Mouse (Mus musculus) neural tube, embryonic 15.5 days (tissue): ENCODE results near the gene Sall4. TPM values are rescaled to one million over a fixed set of nuclear protein-coding genes. Genes with fewer than 3 reads are reported as not detected.

ENCODE experiments used
- ATAC-seq: fragments of 200-750 bp; cut with Nextera tagmentation; 2 replicates; pipeline ENCODE4 v1.8.0; 2017; ENCODE audit warnings: mild to moderate bottlenecking, moderate TSS enrichment, moderate library complexity; ENCODE audit not compliant: low FRiP score
- H3K27ac ChIP-seq: fragments of 300-500 bp; sonication (generic); replicated peaks from 2 replicates; pipeline ENCODE4 v1.5.1; 2015; ENCODE audit warnings: mild to moderate bottlenecking, inconsistent platforms
- H3K27me3 ChIP-seq: fragments of 300-500 bp; sonication (generic); replicated peaks from 2 replicates; pipeline ENCODE4 v1.6.1; 2015; ENCODE audit warnings: inconsistent platforms
- H3K36me3 ChIP-seq: fragments of 300-500 bp; sonication (generic); 2 replicates; pipeline ENCODE4 v1.6.1; 2015; ENCODE audit warnings: inconsistent platforms
- H3K4me1 ChIP-seq: fragments of 300-500 bp; sonication (generic); 2 replicates; pipeline ENCODE4 v1.6.1; 2015; ENCODE audit warnings: inconsistent platforms
- H3K4me2 ChIP-seq: fragments of 300-500 bp; sonication (generic); 2 replicates; pipeline ENCODE4 v1.6.1; 2015; ENCODE audit warnings: inconsistent platforms, mild to moderate bottlenecking, moderate library complexity
- H3K4me3 ChIP-seq: fragments of 300-500 bp; sonication (generic); replicated peaks from 2 replicates; pipeline ENCODE4 v1.5.1; 2015; ENCODE audit warnings: mild to moderate bottlenecking, inconsistent platforms
- H3K9ac ChIP-seq: fragments of 300-500 bp; sonication (generic); replicated peaks from 2 replicates; pipeline ENCODE4 v1.6.1; 2015; ENCODE audit warnings: mild to moderate bottlenecking, inconsistent platforms
- H3K9me3 ChIP-seq: fragments of 300-500 bp; sonication (generic); replicated peaks from 2 replicates; pipeline ENCODE4 v1.6.1; 2016; ENCODE audit warnings: inconsistent platforms
- WGBS: fragments of 180-500 bp; shearing (Covaris S2); methylation state at CpG from one replicate; pipeline ENCODE4 v1.1.7; 2015; ENCODE audit warnings: mixed read lengths; 5-methylcytosine and 5-hydroxymethylcytosine counted together
- polyA plus RNA-seq: library from polyadenylated mRNA; unstranded; fragments of >200 nt; fragmentation: Nextera tagmentation; extraction: Ambion mirVana; gene quantifications from 2 replicates; pipeline ENCODE4 v1.2.1, GENCODE M21; 2015

Sall4 gene
- polyA plus RNA-seq, 1 experiment from 2014 or later = 0.49 TPM

- ATAC-seq = no peak
- H3K9ac ChIP-seq = no peak overlapping the region
- H3K27me3 ChIP-seq = no peaks in the 10 kb centered on the region
- H3K27ac ChIP-seq = no peak overlapping the region
- H3K36me3 ChIP-seq = no peaks in the 10 kb centered on the region
- no peaks in the 10 kb centered on the region for H3K9me3 ChIP-seq
- H3K4me1 ChIP-seq = peaks cover 27% of the 10 kb centered on the region
- H3K4me2 ChIP-seq = no peak overlapping the region
- WGBS = 80% methylated on average over 14 of the region's 14 CpGs
- H3K4me3 ChIP-seq = no peak overlapping the region
Measured at GRCm38 (mm10) chr2:168721313-168721712, 46.4 kb downstream of the Sall4 start.

DNA sequence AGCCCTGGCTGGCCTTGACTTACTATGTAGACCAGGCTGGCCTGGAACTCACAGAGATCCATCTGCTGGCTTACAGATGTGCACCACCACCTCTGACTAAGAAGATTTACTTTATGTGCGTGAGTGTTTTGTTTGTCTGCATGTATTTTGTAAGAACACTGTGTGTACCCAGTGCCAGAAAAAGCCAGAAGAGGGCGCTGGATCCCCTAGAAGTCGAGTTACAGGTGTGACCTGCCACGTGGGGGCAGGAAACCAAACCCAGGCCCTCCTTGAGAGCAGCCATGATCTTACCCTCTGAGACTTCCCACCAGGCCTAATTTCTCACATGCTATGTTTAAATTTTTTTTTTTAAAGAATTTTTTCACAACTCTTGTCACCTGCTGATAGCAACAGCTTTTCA, 48.0 kb downstream of the Sall4 start:
- Histone ChIP-seq H3K9ac (no peak overlapping the region), H3K4me1 (peaks cover 20% of the 10 kb centered on the region), H3K4me2 (no peak overlapping the region), H3K36me3 (no peaks in the 10 kb centered on the region), H3K9me3 (no peaks in the 10 kb centered on the region), H3K27me3 (no peaks in the 10 kb centered on the region), H3K4me3 (no peak overlapping the region), H3K27ac (no peak overlapping the region)
- no peak for ATAC-seq
- 80% methylated on average over 4 of the region's 4 CpGs for WGBS

GRCm38 (mm10) chr2:168718735-168719134, 49.0 kb downstream of the Sall4 start:
- no peak for ATAC-seq
- H3K4me2 ChIP-seq = no peak overlapping the region
- whole genome bisulfite sequencing = 82% methylated on average over 10 of the region's 10 CpGs
- no peak overlapping the region for H3K27ac ChIP-seq
- H3K9me3 ChIP-seq = no peaks in the 10 kb centered on the region
- H3K4me1 ChIP-seq = peaks cover 20% of the 10 kb centered on the region
- no peaks in the 10 kb centered on the region for H3K27me3 ChIP-seq
- no peaks in the 10 kb centered on the region for H3K36me3 ChIP-seq
- 0 out of 2 replicates have a peak overlapping the region, but pooled peaks have one; percentile 14 for H3K9ac ChIP-seq
- no peak overlapping the region for H3K4me3 ChIP-seq

DNA sequence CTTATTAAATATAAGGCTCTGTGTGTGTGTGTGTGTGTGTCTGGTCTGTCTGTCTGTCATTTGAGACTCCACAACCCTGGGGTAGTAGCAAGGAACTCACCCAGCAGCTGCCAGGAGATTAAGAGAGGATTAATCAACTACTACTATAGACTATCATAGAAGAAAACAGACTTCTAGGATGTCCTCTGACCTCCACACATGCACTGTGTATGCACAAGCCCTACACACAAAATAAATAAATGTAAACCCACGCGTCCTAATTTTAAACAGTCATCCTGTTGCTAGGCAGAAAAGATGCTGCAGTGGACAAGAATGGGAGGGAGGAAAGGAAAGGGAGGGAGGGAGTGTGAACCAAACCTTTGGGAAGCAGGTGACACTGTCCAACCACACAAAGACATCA, 49.5 kb downstream of the Sall4 start:
- H3K36me3 ChIP-seq = no peaks in the 10 kb centered on the region
- no peak overlapping the region for H3K4me2 ChIP-seq
- 94% methylated on average over 2 of the region's 2 CpGs for WGBS
- ATAC-seq = no peak
- H3K9ac ChIP-seq = 0 out of 2 replicates have a peak overlapping the region, but pooled peaks have one; percentile 14
- H3K4me1 ChIP-seq = peaks cover 20% of the 10 kb centered on the region
- H3K27me3 ChIP-seq = no peaks in the 10 kb centered on the region
- H3K4me3 ChIP-seq = no peak overlapping the region
- no peaks in the 10 kb centered on the region for H3K9me3 ChIP-seq
- no peak overlapping the region for H3K27ac ChIP-seq

GRCm38 (mm10) chr2:168712199-168713176, 55.3 kb downstream of the Sall4 start:
- no peak overlapping the region for H3K27ac ChIP-seq
- H3K4me3 ChIP-seq = no peak overlapping the region
- whole genome bisulfite sequencing = 77% methylated on average over 20 of the region's 20 CpGs
- H3K4me1 ChIP-seq = 0 out of 2 replicates have a peak, but pooled peaks cover 12% of the 10 kb centered on the region
- no peak overlapping the region for H3K4me2 ChIP-seq
- no peak overlapping the region for H3K9ac ChIP-seq
- no peaks in the 10 kb centered on the region for H3K9me3 ChIP-seq
- peaks cover 22% of the 10 kb centered on the region for H3K36me3 ChIP-seq
- H3K27me3 ChIP-seq = no peaks in the 10 kb centered on the region
- no peak for ATAC-seq

GRCm38 (mm10) chr2:168710979-168711378, 56.8 kb downstream of the Sall4 start:
- Histone ChIP-seq H3K4me1 (0 out of 2 replicates have a peak, but pooled peaks cover 8% of the 10 kb centered on the region), H3K27me3 (no peaks in the 10 kb centered on the region), H3K9me3 (no peaks in the 10 kb centered on the region), H3K4me2 (no peak overlapping the region), H3K27ac (no peak overlapping the region), H3K4me3 (no peak overlapping the region), H3K9ac (no peak overlapping the region), H3K36me3 (peaks cover 33% of the 10 kb centered on the region)
- ATAC-seq = no peak
- 87% methylated on average over 3 of the region's 3 CpGs for WGBS

GRCm38 (mm10) chr2:168707766-168708165, 60.0 kb downstream of the Sall4 start:
- 56% methylated on average over 9 of the region's 9 CpGs for WGBS

GRCm38 (mm10) chr2:168702266-168702665, 65.5 kb downstream of the Sall4 start:
- no peaks in the 10 kb centered on the region for H3K9me3 ChIP-seq
- peak overlapping the region; percentile 66 for H3K27ac ChIP-seq
- H3K27me3 ChIP-seq = no peaks in the 10 kb centered on the region
- 23% methylated on average over 13 of the region's 13 CpGs for WGBS
- peaks cover 76% of the 10 kb centered on the region for H3K36me3 ChIP-seq
- H3K4me3 ChIP-seq = no peak overlapping the region
- no peaks in the 10 kb centered on the region for H3K4me1 ChIP-seq
- ATAC-seq = peak; percentile 47; the same call in 1 of the 2 replicates
- no peak overlapping the region for H3K4me2 ChIP-seq
- H3K9ac ChIP-seq = no peak overlapping the region

More at GRCm38 (mm10) chr2:168707766-168708165, 60.0 kb downstream of the Sall4 start:
- Histone ChIP-seq H3K36me3 (peaks cover 58% of the 10 kb centered on the region), H3K4me1 (0 out of 2 replicates have a peak, but pooled peaks cover 4% of the 10 kb centered on the region), H3K27ac (no peak overlapping the region), H3K27me3 (no peaks in the 10 kb centered on the region), H3K9me3 (no peaks in the 10 kb centered on the region), H3K4me3 (no peak overlapping the region), H3K9ac (no peak overlapping the region), H3K4me2 (no peak overlapping the region)
- ATAC-seq = no peak

Other genes starting within 250 kb of the Sall4 start
- gene Nfatc2, start 166.3 kb downstream of the Sall4 start, polyA plus RNA-seq = 4.8 and 5.6 TPM in 2 replicates
- 81.2 and 143 TPM in 2 replicates for gene Atp9a, start 25.5 kb downstream of the Sall4 start, polyA plus RNA-seq
- gene Zfp64, start 187.6 kb upstream of the Sall4 start, polyA plus RNA-seq = 24.1 and 28.4 TPM in 2 replicates